Mouse (Mus musculus): Measurements from ENCODE around the gene Agbl1. TPM values are rescaled to one million over a fixed set of nuclear protein-coding genes. Genes with fewer than 3 reads are reported as not detected.

Gene Agbl1
- polyA plus RNA-seq, 1 experiment = not detected

DNA sequence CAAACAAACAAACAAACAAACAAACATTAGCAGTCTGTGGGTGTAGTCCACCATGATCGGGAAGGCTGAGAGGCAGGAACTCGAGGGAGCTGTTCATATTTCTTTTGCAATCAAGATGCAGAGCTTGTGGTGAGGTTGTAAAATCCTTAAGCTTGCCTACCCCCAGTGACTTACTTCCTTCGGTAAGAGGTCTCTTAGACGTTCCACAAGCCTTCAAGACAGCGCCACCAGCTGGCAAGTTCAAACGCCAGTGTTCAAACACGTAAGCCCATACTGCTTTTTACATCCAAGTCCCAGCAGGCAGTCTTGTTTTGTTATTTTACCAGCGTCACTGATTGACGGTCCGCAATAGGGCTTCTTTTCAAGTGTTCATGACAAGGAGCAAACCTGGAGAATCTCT lies 123.8 kb downstream of the Agbl1 start:
- no peaks in the 10 kb centered on the region for H3K4me1 ChIP-seq (ENCODE audit: control insufficient read depth, insufficient read depth, low read length)
- no peaks in the 10 kb centered on the region for H3K36me3 ChIP-seq (ENCODE audit: control insufficient read depth, insufficient read depth, low read length, poor library complexity, severe bottlenecking)
- no peak overlapping the region for H3K9ac ChIP-seq (ENCODE audit: low read depth, poor library complexity, severe bottlenecking)
- TF ChIP-seq POLR2A (IDR thresholded peaks at IDR 0.05; ENCODE audit: insufficient read depth, low read length) (no peak), CTCF (IDR thresholded peaks at IDR 0.05; ENCODE audit: low read depth, low read length) (peak; percentile 48)
- H3K27ac ChIP-seq (ENCODE audit: insufficient read depth, low read length) = no peak overlapping the region
- H3K4me3 ChIP-seq (ENCODE audit: low read depth, low read length) = no peak overlapping the region
- no peaks in the 10 kb centered on the region for H3K9me3 ChIP-seq (replicated peaks; ENCODE audit: control insufficient read depth, insufficient read depth, low read length, poor library complexity, severe bottlenecking)
- no peaks in the 10 kb centered on the region for H3K27me3 ChIP-seq (ENCODE audit: control insufficient read depth, insufficient read depth, low read length, poor library complexity, severe bottlenecking)

- Histone ChIP-seq H3K27me3 (ENCODE audit: control insufficient read depth, insufficient read depth, low read length, poor library complexity, severe bottlenecking) (no peaks in the 10 kb centered on the region), H3K36me3 (ENCODE audit: control insufficient read depth, insufficient read depth, low read length, poor library complexity, severe bottlenecking) (no peaks in the 10 kb centered on the region), H3K9me3 (replicated peaks; ENCODE audit: control insufficient read depth, insufficient read depth, low read length, poor library complexity, severe bottlenecking) (no peaks in the 10 kb centered on the region), H3K4me3 (ENCODE audit: low read depth, low read length) (no peak overlapping the region), H3K9ac (ENCODE audit: low read depth, poor library complexity, severe bottlenecking) (no peak overlapping the region), H3K27ac (ENCODE audit: insufficient read depth, low read length) (no peak overlapping the region), H3K4me1 (ENCODE audit: control insufficient read depth, insufficient read depth, low read length) (no peaks in the 10 kb centered on the region)
- peak; percentile 5 for TF ChIP-seq CTCF (IDR thresholded peaks at IDR 0.05; ENCODE audit: low read depth, low read length)
- no peak for TF ChIP-seq EP300 (IDR thresholded peaks at IDR 0.05; ENCODE audit: insufficient read depth, low read depth, low read length)
- no peak for TF ChIP-seq POLR2A (IDR thresholded peaks at IDR 0.05; ENCODE audit: insufficient read depth, low read length)
Measured at GRCm38 (mm10) chr7:76354510-76354909, 124.8 kb downstream of the Agbl1 start.

DNA sequence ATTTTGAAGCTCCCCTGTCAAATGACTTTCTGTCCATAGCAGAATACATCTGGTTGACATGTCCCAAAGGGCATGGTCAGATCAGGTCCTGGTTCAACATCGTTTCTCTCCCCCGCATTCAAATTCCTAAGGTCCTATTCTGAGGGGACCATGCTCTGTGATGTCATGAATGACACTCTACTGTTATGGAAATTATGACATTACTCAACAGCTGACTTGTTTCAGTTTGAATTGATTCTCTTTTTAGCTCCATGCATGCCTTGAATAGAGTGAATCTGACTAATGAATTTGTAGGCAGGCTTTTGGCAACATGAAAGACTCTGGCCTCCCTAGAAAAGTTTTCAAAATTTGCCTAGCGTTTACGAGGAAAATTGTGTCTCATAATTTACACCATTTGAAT lies 141.6 kb downstream of the Agbl1 start:
- H3K9me3 ChIP-seq (replicated peaks; ENCODE audit: control insufficient read depth, insufficient read depth, low read length, poor library complexity, severe bottlenecking) = no peaks in the 10 kb centered on the region
- no peaks in the 10 kb centered on the region for H3K4me1 ChIP-seq (ENCODE audit: control insufficient read depth, insufficient read depth, low read length)
- no peak overlapping the region for H3K4me3 ChIP-seq (ENCODE audit: low read depth, low read length)
- H3K27ac ChIP-seq (ENCODE audit: insufficient read depth, low read length) = no peak overlapping the region
- TF ChIP-seq EP300 (IDR thresholded peaks at IDR 0.05; ENCODE audit: insufficient read depth, low read depth, low read length) (no peak), CTCF (IDR thresholded peaks at IDR 0.05; ENCODE audit: low read depth, low read length) (no peak), POLR2A (IDR thresholded peaks at IDR 0.05; ENCODE audit: insufficient read depth, low read length) (no peak)
- no peaks in the 10 kb centered on the region for H3K27me3 ChIP-seq (ENCODE audit: control insufficient read depth, insufficient read depth, low read length, poor library complexity, severe bottlenecking)
- H3K36me3 ChIP-seq (ENCODE audit: control insufficient read depth, insufficient read depth, low read length, poor library complexity, severe bottlenecking) = no peaks in the 10 kb centered on the region
- no peak overlapping the region for H3K9ac ChIP-seq (ENCODE audit: low read depth, poor library complexity, severe bottlenecking)

GRCm38 (mm10) chr7:76379493-76379892 lies 149.8 kb downstream of the Agbl1 start:
- no peak for TF ChIP-seq CTCF (IDR thresholded peaks at IDR 0.05; ENCODE audit: low read depth, low read length)
- TF ChIP-seq POLR2A (IDR thresholded peaks at IDR 0.05; ENCODE audit: insufficient read depth, low read length) = no peak
- TF ChIP-seq EP300 (IDR thresholded peaks at IDR 0.05; ENCODE audit: insufficient read depth, low read depth, low read length) = no peak
- H3K4me3 ChIP-seq (ENCODE audit: low read depth, low read length) = no peak overlapping the region
- no peaks in the 10 kb centered on the region for H3K4me1 ChIP-seq (ENCODE audit: control insufficient read depth, insufficient read depth, low read length)
- no peaks in the 10 kb centered on the region for H3K36me3 ChIP-seq (ENCODE audit: control insufficient read depth, insufficient read depth, low read length, poor library complexity, severe bottlenecking)
- H3K9ac ChIP-seq (ENCODE audit: low read depth, poor library complexity, severe bottlenecking) = no peak overlapping the region
- H3K27ac ChIP-seq (ENCODE audit: insufficient read depth, low read length) = no peak overlapping the region
- H3K27me3 ChIP-seq (ENCODE audit: control insufficient read depth, insufficient read depth, low read length, poor library complexity, severe bottlenecking) = no peaks in the 10 kb centered on the region
- no peaks in the 10 kb centered on the region for H3K9me3 ChIP-seq (replicated peaks; ENCODE audit: control insufficient read depth, insufficient read depth, low read length, poor library complexity, severe bottlenecking)

DNA sequence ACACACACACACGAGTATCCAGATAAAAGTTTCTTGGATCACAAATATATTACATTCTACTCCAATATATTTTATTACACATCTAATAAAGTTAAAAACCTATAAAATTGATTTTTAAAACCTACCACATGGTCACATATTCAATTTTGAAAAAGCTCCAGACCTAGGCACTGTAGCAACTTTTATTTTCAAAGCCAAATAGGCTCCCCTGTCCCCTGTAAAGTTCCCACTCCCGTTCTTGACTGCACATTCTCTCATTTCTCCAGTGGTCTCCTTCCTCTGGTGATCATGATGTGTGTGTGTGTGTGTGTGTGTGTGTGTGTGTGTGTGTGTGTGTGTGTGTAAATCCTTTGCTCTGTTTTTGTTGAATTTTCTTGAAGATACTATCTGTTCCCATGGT lies 152.3 kb downstream of the Agbl1 start:
- no peaks in the 10 kb centered on the region for H3K27me3 ChIP-seq (ENCODE audit: control insufficient read depth, insufficient read depth, low read length, poor library complexity, severe bottlenecking)
- no peak overlapping the region for H3K9ac ChIP-seq (ENCODE audit: low read depth, poor library complexity, severe bottlenecking)
- no peak overlapping the region for H3K27ac ChIP-seq (ENCODE audit: insufficient read depth, low read length)
- no peaks in the 10 kb centered on the region for H3K9me3 ChIP-seq (replicated peaks; ENCODE audit: control insufficient read depth, insufficient read depth, low read length, poor library complexity, severe bottlenecking)
- H3K4me1 ChIP-seq (ENCODE audit: control insufficient read depth, insufficient read depth, low read length) = no peaks in the 10 kb centered on the region
- H3K4me3 ChIP-seq (ENCODE audit: low read depth, low read length) = no peak overlapping the region
- no peaks in the 10 kb centered on the region for H3K36me3 ChIP-seq (ENCODE audit: control insufficient read depth, insufficient read depth, low read length, poor library complexity, severe bottlenecking)
- TF ChIP-seq EP300 (IDR thresholded peaks at IDR 0.05; ENCODE audit: insufficient read depth, low read depth, low read length) = no peak
- TF ChIP-seq POLR2A (IDR thresholded peaks at IDR 0.05; ENCODE audit: insufficient read depth, low read length) = no peak
- TF ChIP-seq CTCF (IDR thresholded peaks at IDR 0.05; ENCODE audit: low read depth, low read length) = no peak

- no peaks in the 10 kb centered on the region for H3K9me3 ChIP-seq (replicated peaks; ENCODE audit: control insufficient read depth, insufficient read depth, low read length, poor library complexity, severe bottlenecking)
- no peaks in the 10 kb centered on the region for H3K27me3 ChIP-seq (ENCODE audit: control insufficient read depth, insufficient read depth, low read length, poor library complexity, severe bottlenecking)
- no peak overlapping the region for H3K27ac ChIP-seq (ENCODE audit: insufficient read depth, low read length)
- no peak for TF ChIP-seq EP300 (IDR thresholded peaks at IDR 0.05; ENCODE audit: insufficient read depth, low read depth, low read length)
- no peak for TF ChIP-seq POLR2A (IDR thresholded peaks at IDR 0.05; ENCODE audit: insufficient read depth, low read length)
- TF ChIP-seq CTCF (IDR thresholded peaks at IDR 0.05; ENCODE audit: low read depth, low read length) = no peak
- no peak overlapping the region for H3K9ac ChIP-seq (ENCODE audit: low read depth, poor library complexity, severe bottlenecking)
- no peaks in the 10 kb centered on the region for H3K4me1 ChIP-seq (ENCODE audit: control insufficient read depth, insufficient read depth, low read length)
- no peaks in the 10 kb centered on the region for H3K36me3 ChIP-seq (ENCODE audit: control insufficient read depth, insufficient read depth, low read length, poor library complexity, severe bottlenecking)
- no peak overlapping the region for H3K4me3 ChIP-seq (ENCODE audit: low read depth, low read length)
Measured at GRCm38 (mm10) chr7:76389240-76389639, 159.6 kb downstream of the Agbl1 start.
